Comparison of ENCODE assay signal across 17 mouse cellular contexts in genomic region chr13:104041481-104041880, GRCm38 (mm10).
DNase-seq lines count a peak whose midpoint lies in the region; ATAC-seq lines count a peak whose summit lies in the region.
"Had no signal": no experiment of that assay in that cellular context is flagged by ENCODE, and none has a peak within 500 bp of the region (broad histone marks: within the 10 kb centered on the region; RNA-seq: fewer than 3 reads in every experiment).

No protein-coding gene starts in this region.

- H3K9ac ChIP-seq in liver, embryonic 12.5 days, result no peak overlapping the region
- H3K9ac ChIP-seq in forebrain, embryonic 14.5 days (ENCODE audit: low read length), result no peak overlapping the region
- H3K9ac ChIP-seq: hindbrain, embryonic 15.5 days; limb, embryonic 15.5 days had no signal

- peak; percentile 6 for DNase-seq in CD4-positive, CD25-positive, alpha-beta regulatory T cell, adult 2 months (ENCODE audit: low read depth, low spot score)
- DNase-seq in liver, result no peak
- DNase-seq in kidney, postnatal 10 days, result peak; percentile 48
- DNase-seq in splenic B cell, adult 2 months (ENCODE audit: low read depth, low spot score), result peak; percentile 54
- DNase-seq in cerebellum, adult 8-10 months, result no peak
- DNase-seq in forebrain, embryonic 14.5 days (ENCODE audit: low spot score), result no peak
- DNase-seq: cerebellum, postnatal 10 days; heart, adult 11 months; lung, postnatal 10 days; right cerebral cortex, postnatal 14 days; thymus, adult 2 months had no signal

- H3K36me3 ChIP-seq in liver, embryonic 12.5 days, result no peaks in the 10 kb centered on the region
- peaks cover 6% of the 10 kb centered on the region; the same call in 1 of the 2 replicates for H3K36me3 ChIP-seq in splenic B cell, adult 2 months (ENCODE audit: control insufficient read depth, insufficient read depth, low read length, poor library complexity, severe bottlenecking)
- peaks cover 4% of the 10 kb centered on the region; the same call in 1 of the 2 replicates for H3K36me3 ChIP-seq in forebrain, embryonic 14.5 days (ENCODE audit: control insufficient read depth, insufficient read depth, low read length)
- H3K36me3 ChIP-seq: limb, embryonic 15.5 days had no signal

- no peaks in the 10 kb centered on the region for H3K9me3 ChIP-seq in liver, embryonic 12.5 days (replicated peaks)
- H3K9me3 ChIP-seq in forebrain, embryonic 14.5 days (replicated peaks; ENCODE audit: control insufficient read depth, low read length), result no peaks in the 10 kb centered on the region
- H3K9me3 ChIP-seq: embryonic facial prominence, embryonic 10.5 days; hindbrain, embryonic 15.5 days; limb, embryonic 15.5 days; midbrain, embryonic 10.5 days had no signal

- no peak overlapping the region for H3K4me3 ChIP-seq in liver, embryonic 12.5 days
- no peak overlapping the region for H3K4me3 ChIP-seq in forebrain, embryonic 14.5 days (ENCODE audit: low read depth, low read length)
- H3K4me3 ChIP-seq: embryonic facial prominence, embryonic 10.5 days; hindbrain, embryonic 15.5 days; limb, embryonic 15.5 days; midbrain, embryonic 10.5 days had no signal

- H3K27me3 ChIP-seq in liver, embryonic 12.5 days (replicated peaks), result no peaks in the 10 kb centered on the region
- H3K27me3 ChIP-seq in splenic B cell, adult 2 months (ENCODE audit: control insufficient read depth, insufficient read depth, low read length, poor library complexity, severe bottlenecking), result no peaks in the 10 kb centered on the region
- no peaks in the 10 kb centered on the region for H3K27me3 ChIP-seq in forebrain, embryonic 14.5 days (replicated peaks; ENCODE audit: control insufficient read depth, insufficient read depth, low read length)
- H3K27me3 ChIP-seq: hindbrain, embryonic 15.5 days; limb, embryonic 15.5 days had no signal

- H3K4me2 ChIP-seq in liver, embryonic 12.5 days, result no peak overlapping the region
- no peak overlapping the region for H3K4me2 ChIP-seq in forebrain, embryonic 14.5 days (ENCODE audit: low read length)
- H3K4me2 ChIP-seq: hindbrain, embryonic 15.5 days; limb, embryonic 15.5 days had no signal

- 60% methylated on average over 7 of the region's 7 CpGs for WGBS in liver, embryonic 12.5 days (ENCODE audit: insufficient replicate concordance)
- 94% methylated on average over 7 of the region's 7 CpGs for WGBS in forebrain, embryonic 14.5 days

- ATAC-seq in CD4-positive, CD25-positive, alpha-beta regulatory T cell, adult 4 months, result no peak
- peak; percentile 31; the same call in 1 of the 2 replicates for ATAC-seq in liver, embryonic 12.5 days
- ATAC-seq in forebrain, embryonic 14.5 days, result no peak

- 0 out of 2 replicates have a peak overlapping the region, but pooled peaks have one; percentile 15 for H3K27ac ChIP-seq in liver, embryonic 12.5 days
- H3K27ac ChIP-seq in forebrain, embryonic 14.5 days (ENCODE audit: low read depth, low read length), result no peak overlapping the region
- H3K27ac ChIP-seq: embryonic facial prominence, embryonic 10.5 days; hindbrain, embryonic 15.5 days; limb, embryonic 15.5 days; midbrain, embryonic 10.5 days had no signal

- H3K4me1 ChIP-seq in liver, embryonic 12.5 days, result peaks cover 64% of the 10 kb centered on the region
- peaks cover 21% of the 10 kb centered on the region for H3K4me1 ChIP-seq in forebrain, embryonic 14.5 days (ENCODE audit: control insufficient read depth, insufficient read depth, low read length)
- H3K4me1 ChIP-seq: hindbrain, embryonic 15.5 days had no signal

Comparison
In these comparisons a context has a peak if more than half of its experiments do, and no peak if none do; other contexts are left out.
1. DNase-seq: peak in CD4-positive, CD25-positive, alpha-beta regulatory T cell, adult 2 months (single experiment), kidney, postnatal 10 days (single experiment) and splenic B cell, adult 2 months (single experiment); none in liver (single experiment), cerebellum, adult 8-10 months (single experiment) and forebrain, embryonic 14.5 days (single experiment).